Mouse (Mus musculus) bone marrow macrophage, adult 2 months (primary cell): ENCODE data around the gene Hhipl1.

ENCODE experiments used
- CTCF ChIP-seq: IDR thresholded peaks from 2 replicates; pipeline ENCODE4 v1.5.1; 2012; ENCODE audit warnings: low read depth, mild to moderate bottlenecking, low read length, moderate library complexity
- POLR2A ChIP-seq: IDR thresholded peaks from 2 replicates; pipeline ENCODE4 v1.6.1; 2012; ENCODE audit warnings: mild to moderate bottlenecking, low read depth, low read length, borderline replicate concordance

DNA sequence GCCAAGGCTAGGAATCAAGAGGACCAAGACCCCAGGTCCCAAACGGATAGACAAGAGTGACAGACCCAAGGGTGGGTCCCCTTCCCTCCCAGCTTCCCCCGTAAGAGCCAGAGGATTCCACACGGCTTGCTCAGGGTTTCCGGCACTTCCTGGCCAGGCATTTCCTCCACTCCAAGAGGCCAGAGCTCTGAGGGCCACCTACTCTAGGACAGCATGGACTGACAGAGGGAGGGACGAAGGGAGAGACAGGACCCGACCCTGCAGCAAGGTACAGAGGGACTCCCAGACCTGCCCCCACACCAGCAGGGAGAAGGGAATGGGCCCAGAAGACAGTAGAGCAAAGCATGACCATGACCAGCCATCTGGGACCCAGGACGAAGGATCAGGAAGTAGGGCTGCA lies 38.4 kb upstream of the Hhipl1 start:
- no peak for TF ChIP-seq POLR2A
- no peak for TF ChIP-seq CTCF
